Mouse (Mus musculus) macrophage (primary cell): ENCODE results near the gene Macrod2. TPM values are rescaled to one million over a fixed set of nuclear protein-coding genes. Genes with fewer than 3 reads are reported as not detected.

Experiments used
- H3K27ac ChIP-seq: fragments of 350-480 bp; formaldehyde crosslinking; 2 replicates; pipeline ENCODE4 v1.9.0; 2021
- H3K36me3 ChIP-seq: fragments of 350-480 bp; formaldehyde crosslinking; 2 replicates; pipeline ENCODE4 v1.9.0; 2021; ENCODE audit errors: inconsistent target
- H3K4me3 ChIP-seq: fragments of 350-480 bp; formaldehyde crosslinking; 2 replicates; pipeline ENCODE4 v1.9.0; 2021; ENCODE audit errors: inconsistent target
- H3K79me2 ChIP-seq: fragments of 350-480 bp; formaldehyde crosslinking; 2 replicates; pipeline ENCODE4 v1.9.0; 2021; ENCODE audit errors: inconsistent target
- WGBS: methylation state at CpG from one replicate; pipeline ENCODE4 v1.1.7; 2026; ENCODE audit warnings: inconsistent platforms; ENCODE audit not compliant: missing documents; 5-methylcytosine and 5-hydroxymethylcytosine counted together
- polyA plus RNA-seq: library from polyadenylated mRNA; stranded (reverse); fragments of 250-400 nt; gene quantifications from 3 replicates; pipeline ENCODE4 v1.2.4, GENCODE M21; 2018; ENCODE audit warnings: inconsistent platforms

The Macrod2 gene
- polyA plus RNA-seq, 1 experiment from 2014 or later = 0.59 TPM

- WGBS = 88% methylated on average over 3 of the region's 3 CpGs
- H3K36me3 ChIP-seq = no peaks in the 10 kb centered on the region
- no peak overlapping the region for H3K4me3 ChIP-seq
- no peak overlapping the region for H3K27ac ChIP-seq
- no peaks in the 10 kb centered on the region for H3K79me2 ChIP-seq
These were observed 136.9 kb downstream of the Macrod2 start for GRCm38 (mm10) chr2:140532024-140532423.

DNA sequence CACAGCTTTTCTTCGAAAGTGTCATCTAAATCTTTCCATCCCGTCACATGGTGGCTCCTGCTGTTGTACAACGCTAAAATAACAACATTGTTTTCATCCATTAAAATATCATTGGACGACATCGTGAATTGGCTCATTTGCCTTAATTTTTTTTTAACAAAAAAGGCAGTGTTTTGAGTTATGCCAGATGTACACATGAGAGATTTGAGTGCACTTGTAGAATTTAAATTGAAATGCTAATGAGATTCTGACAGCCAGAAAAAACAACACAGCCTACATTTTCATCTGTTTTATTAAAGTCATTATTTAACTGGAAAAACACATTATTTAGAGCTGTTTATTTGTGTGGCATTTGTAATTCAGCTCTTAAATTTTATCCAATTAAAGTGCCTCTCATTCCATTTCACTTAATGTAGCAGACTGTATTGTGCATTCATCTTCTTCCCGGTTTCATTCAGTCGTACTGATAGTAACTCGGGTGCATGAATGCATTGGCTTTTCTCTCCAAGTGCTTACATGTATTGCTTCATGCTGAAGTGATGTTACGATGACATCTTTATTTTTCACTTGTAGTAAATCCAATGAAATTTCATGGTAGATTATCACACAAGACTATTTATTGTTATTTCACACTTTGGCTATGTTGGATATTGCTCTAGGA is 137.9 kb downstream of the Macrod2 start:
- no peaks in the 10 kb centered on the region for H3K79me2 ChIP-seq
- no peak overlapping the region for H3K4me3 ChIP-seq
- 92% methylated on average over 9 of the region's 9 CpGs for WGBS
- H3K27ac ChIP-seq = no peak overlapping the region
- no peaks in the 10 kb centered on the region for H3K36me3 ChIP-seq

DNA sequence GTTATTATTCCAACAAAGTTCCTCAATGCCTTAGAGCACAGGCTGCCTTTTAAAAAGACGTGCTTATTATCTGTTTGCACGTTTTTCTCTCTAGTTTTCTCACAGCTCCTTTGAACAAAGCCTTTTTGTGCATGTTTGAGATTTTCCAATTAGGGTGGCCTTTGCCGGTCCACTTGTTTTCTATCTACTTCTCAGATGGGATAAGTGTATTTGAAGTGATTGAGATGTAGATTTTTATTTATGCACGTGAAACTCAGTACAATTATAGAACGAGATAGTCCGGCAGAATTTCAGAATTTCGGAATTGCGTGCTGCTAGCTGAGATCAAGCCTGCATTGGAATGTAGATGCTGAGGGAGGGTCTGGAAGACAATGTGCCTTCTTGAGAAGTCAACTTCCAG is 138.5 kb downstream of the Macrod2 start:
- no peak overlapping the region for H3K4me3 ChIP-seq
- H3K36me3 ChIP-seq = no peaks in the 10 kb centered on the region
- 96% methylated on average over 8 of the region's 8 CpGs for WGBS
- H3K79me2 ChIP-seq = no peaks in the 10 kb centered on the region
- no peak overlapping the region for H3K27ac ChIP-seq

DNA sequence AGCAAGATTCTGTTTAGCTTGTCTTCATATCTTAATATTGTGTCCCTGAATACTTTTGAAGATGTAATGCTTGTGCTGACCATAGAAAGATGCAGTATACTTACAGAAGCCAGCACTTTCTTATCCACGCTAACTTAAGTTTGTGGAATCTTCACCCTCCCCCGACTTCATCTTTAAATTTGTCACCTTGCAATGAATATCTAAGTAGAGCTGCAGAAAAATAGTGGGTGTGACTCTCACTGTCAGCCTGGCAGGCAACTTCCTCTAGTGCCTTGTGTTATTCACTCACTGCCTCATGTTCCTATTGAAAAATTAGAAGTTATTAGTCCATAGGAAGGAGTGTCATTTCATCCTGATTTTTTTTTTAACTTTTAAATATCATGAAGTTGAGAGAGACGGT is 139.5 kb downstream of the Macrod2 start:
- H3K4me3 ChIP-seq = no peak overlapping the region
- 87% methylated on average over 3 of the region's 3 CpGs for WGBS
- H3K79me2 ChIP-seq = no peaks in the 10 kb centered on the region
- no peaks in the 10 kb centered on the region for H3K36me3 ChIP-seq
- no peak overlapping the region for H3K27ac ChIP-seq

GRCm38 (mm10) chr2:140535832-140536571 is 140.9 kb downstream of the Macrod2 start:
- 89% methylated on average over 5 of the region's 5 CpGs for WGBS
- no peak overlapping the region for H3K27ac ChIP-seq
- H3K36me3 ChIP-seq = no peaks in the 10 kb centered on the region
- no peaks in the 10 kb centered on the region for H3K79me2 ChIP-seq
- no peak overlapping the region for H3K4me3 ChIP-seq

- Histone ChIP-seq H3K27ac (no peak overlapping the region), H3K79me2 (no peaks in the 10 kb centered on the region), H3K4me3 (no peak overlapping the region), H3K36me3 (no peaks in the 10 kb centered on the region)
- 75% methylated on average over 2 of the region's 2 CpGs for WGBS
These were observed 154.2 kb downstream of the Macrod2 start for GRCm38 (mm10) chr2:140549286-140549685.

- Histone ChIP-seq H3K4me3 (no peak overlapping the region), H3K79me2 (no peaks in the 10 kb centered on the region), H3K27ac (no peak overlapping the region), H3K36me3 (no peaks in the 10 kb centered on the region)
- 83% methylated on average over 2 of the region's 2 CpGs for WGBS
These were observed 166.3 kb downstream of the Macrod2 start for GRCm38 (mm10) chr2:140561426-140561825.

DNA sequence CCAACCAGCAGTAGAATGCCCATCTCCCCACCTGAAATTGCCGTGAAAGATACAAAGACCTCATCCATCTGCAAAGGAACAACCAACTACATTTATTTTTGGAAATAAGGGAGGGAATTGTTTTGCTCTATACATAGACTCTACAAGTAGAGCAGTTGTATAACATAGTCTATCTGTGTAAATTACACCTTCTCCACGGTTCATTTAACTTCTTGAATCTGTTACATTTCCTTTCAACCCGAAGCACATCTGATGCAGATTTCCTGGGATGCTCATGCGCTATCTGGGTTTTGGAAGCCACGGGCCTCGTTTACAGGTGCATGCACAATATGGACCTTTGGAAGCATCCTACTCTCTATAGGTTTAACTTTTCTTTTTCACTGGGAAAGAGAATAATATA is 175.8 kb downstream of the Macrod2 start:
- 95% methylated on average over 6 of the region's 6 CpGs for WGBS
- Histone ChIP-seq H3K27ac (no peak overlapping the region), H3K36me3 (no peaks in the 10 kb centered on the region), H3K79me2 (no peaks in the 10 kb centered on the region), H3K4me3 (no peak overlapping the region)

GRCm38 (mm10) chr2:140592537-140593261 is 197.6 kb downstream of the Macrod2 start:
- Histone ChIP-seq H3K27ac (no peak overlapping the region), H3K36me3 (no peaks in the 10 kb centered on the region), H3K4me3 (no peak overlapping the region), H3K79me2 (no peaks in the 10 kb centered on the region)
- 77% methylated on average over 3 of the region's 3 CpGs for WGBS

DNA sequence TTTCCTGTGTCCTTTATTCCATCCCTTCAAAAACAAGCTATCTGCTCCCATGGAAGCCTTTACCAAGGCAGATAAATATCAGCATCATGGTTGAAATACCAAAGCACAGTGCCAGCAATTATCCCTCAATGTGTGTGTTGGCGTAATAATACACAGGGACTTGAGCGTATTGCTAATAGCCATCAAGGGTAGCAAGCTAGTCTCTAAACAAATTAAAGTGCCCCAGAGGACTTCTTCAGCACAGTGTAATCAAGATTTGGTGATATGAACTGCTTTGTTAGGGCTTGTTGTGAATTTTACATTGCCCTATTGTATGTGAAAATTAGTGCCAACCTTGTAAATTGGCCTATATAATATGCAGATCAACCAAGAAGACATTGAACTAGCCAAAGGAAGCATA is 201.8 kb downstream of the Macrod2 start:
- H3K36me3 ChIP-seq = no peaks in the 10 kb centered on the region
- H3K27ac ChIP-seq = no peak overlapping the region
- no peaks in the 10 kb centered on the region for H3K79me2 ChIP-seq
- no peak overlapping the region for H3K4me3 ChIP-seq
- WGBS = 94% methylated on average over 2 of the region's 2 CpGs

DNA sequence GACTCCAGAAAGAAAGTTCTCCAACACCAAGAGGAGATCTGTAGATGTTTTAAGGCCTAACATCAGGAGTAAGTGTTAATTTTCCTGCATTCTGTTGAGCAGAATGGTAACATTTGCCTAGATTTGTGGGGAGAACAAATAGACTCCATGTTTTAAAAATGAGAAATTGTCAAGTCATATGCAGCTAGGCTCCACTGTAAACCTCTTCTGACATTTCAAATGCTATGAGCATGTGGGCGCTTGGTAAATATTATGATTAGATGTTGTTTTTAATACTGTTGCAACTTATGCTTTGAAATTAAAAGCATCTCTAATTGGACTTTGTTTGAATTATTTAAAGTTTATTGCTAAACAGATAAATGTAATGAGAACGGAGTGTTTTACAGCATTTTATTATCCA is 220.3 kb downstream of the Macrod2 start:
- no peaks in the 10 kb centered on the region for H3K36me3 ChIP-seq
- H3K27ac ChIP-seq = no peak overlapping the region
- 91% methylated on average over 2 of the region's 2 CpGs for WGBS
- no peak overlapping the region for H3K4me3 ChIP-seq
- H3K79me2 ChIP-seq = no peaks in the 10 kb centered on the region

- no peak overlapping the region for H3K27ac ChIP-seq
- no peaks in the 10 kb centered on the region for H3K36me3 ChIP-seq
- WGBS = 78% methylated on average over 2 of the region's 2 CpGs
- no peaks in the 10 kb centered on the region for H3K79me2 ChIP-seq
- H3K4me3 ChIP-seq = no peak overlapping the region
These were observed 226.7 kb downstream of the Macrod2 start for GRCm38 (mm10) chr2:140621730-140622337.

- Histone ChIP-seq H3K36me3 (no peaks in the 10 kb centered on the region), H3K79me2 (no peaks in the 10 kb centered on the region), H3K4me3 (no peak overlapping the region), H3K27ac (no peak overlapping the region)
These were observed 258.4 kb downstream of the Macrod2 start for GRCm38 (mm10) chr2:140653481-140653880.

DNA sequence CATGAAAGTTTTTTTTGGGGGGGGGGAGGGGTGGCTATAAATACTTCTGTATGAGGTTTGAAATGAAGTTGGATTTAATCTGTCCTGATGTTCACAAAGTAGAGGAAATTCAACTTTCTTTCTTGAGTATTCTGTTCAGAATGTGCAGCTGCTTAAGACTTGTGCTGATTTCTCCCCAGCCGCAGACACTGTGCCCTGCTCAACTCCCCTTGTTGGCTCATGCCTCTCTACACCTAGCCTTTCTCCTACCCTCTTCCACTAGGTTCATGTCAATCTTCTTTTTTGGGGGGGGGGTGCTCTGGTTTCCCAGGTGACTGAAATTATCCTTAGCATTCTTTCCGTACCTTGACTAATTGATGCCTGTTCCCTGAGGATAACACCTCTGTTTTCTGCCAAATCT is 258.9 kb downstream of the Macrod2 start:
- no peaks in the 10 kb centered on the region for H3K79me2 ChIP-seq
- no peak overlapping the region for H3K27ac ChIP-seq
- 97% methylated on average over 2 of the region's 2 CpGs for WGBS
- H3K36me3 ChIP-seq = no peaks in the 10 kb centered on the region
- H3K4me3 ChIP-seq = no peak overlapping the region

DNA sequence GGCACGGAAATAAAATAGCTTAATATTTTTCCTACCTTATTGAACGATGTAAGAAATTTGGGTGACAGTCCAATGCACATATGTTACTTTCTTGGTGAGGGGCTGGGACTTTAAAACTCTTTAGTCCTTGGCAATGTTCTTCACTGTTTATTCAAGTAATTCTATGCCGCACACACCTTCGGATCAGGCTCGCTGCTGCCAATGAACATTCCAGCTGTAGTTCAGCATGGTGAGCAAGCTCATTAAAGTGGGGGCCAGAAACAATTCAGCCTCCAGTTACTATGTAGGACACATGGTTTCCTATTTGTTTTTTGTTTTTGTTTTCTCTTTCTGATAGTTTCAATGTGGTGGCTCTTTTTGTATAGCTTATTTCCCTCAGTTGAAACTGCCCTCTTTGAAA is 267.6 kb downstream of the Macrod2 start:
- 91% methylated on average over 5 of the region's 5 CpGs for WGBS
- H3K4me3 ChIP-seq = no peak overlapping the region
- no peaks in the 10 kb centered on the region for H3K36me3 ChIP-seq
- no peak overlapping the region for H3K27ac ChIP-seq
- no peaks in the 10 kb centered on the region for H3K79me2 ChIP-seq
